Mouse (Mus musculus) heart, postnatal 14 days (tissue): Measurements from ENCODE around the gene Gm9. TPM values are rescaled to one million over a fixed set of nuclear protein-coding genes. Genes with fewer than 3 reads are reported as not detected.
"Not testable (repeated sequence)": the region's sequence is repeated elsewhere in the genome, so short reads cannot be mapped to it uniquely, and the experiment has no call there.

Experiments
- DNase-seq, 2 experiments: peaks; one replicate each; pipeline ENCODE4 v3.0.0; 2021 to 2022
- intact Hi-C: fragments of 180-260 bp; cut with DNase I; formaldehyde crosslinking; loops from one replicate; pipeline ENCODE4 v1.15.1; 2025
- long read RNA-seq, 2 experiments: library from polyadenylated mRNA; stranded (forward); transcript quantifications; one replicate each; pipeline ENCODE4 v2.0.0; 2021
- total RNA-seq, 2 experiments: library from RNA; stranded (reverse); gene quantifications; 2 replicates each; pipeline ENCODE4 v1.2.3; 2021

Gm9 gene
- not detected for total RNA-seq
- long read RNA-seq, experiment 1, result 0 reads
- long read RNA-seq, experiment 2, result 0 reads

GRCm38 (mm10) chrX:37210941-37211340 lies at the start of gene Gm9:
Gm9 (minus strand) TSS chrX:37211041.
- intact Hi-C loops, result no loop called here
- no peak for DNase-seq

- intact Hi-C loops, DNase-seq: not testable (repeated sequence)
Measured at GRCm38 (mm10) chrX:37249619-37250018, 38.8 kb upstream of the Gm9 start, which contains the start of gene Rhox3a. Rhox3a (plus strand) TSS chrX:37249919.

- intact Hi-C loops, result not testable (repeated sequence)
Measured at GRCm38 (mm10) chrX:37244676-37245075, 33.8 kb upstream of the Gm9 start, which contains the start of gene Rhox2a. Rhox2a (plus strand) TSS chrX:37244976.

GRCm38 (mm10) chrX:37222158-37222557 lies 11.3 kb upstream of the Gm9 start, which contains the start of gene Rhox1:
Rhox1 (minus strand) TSS chrX:37222258.
- DNase-seq, intact Hi-C loops: not testable (repeated sequence)

More at GRCm38 (mm10) chrX:37244676-37245075, 33.8 kb upstream of the Gm9 start, which contains the start of gene Rhox2a:
- not testable (repeated sequence) for DNase-seq

- intact Hi-C loops, result no loop called here
- DNase-seq, result no peak
Measured at GRCm38 (mm10) chrX:37198676-37199075, 12.2 kb downstream of the Gm9 start.

- no peak for DNase-seq
- intact Hi-C loops, result no loop called here
Measured at GRCm38 (mm10) chrX:37191744-37192379, 19.0 kb downstream of the Gm9 start.

GRCm38 (mm10) chrX:37191105-37191743 lies 19.6 kb downstream of the Gm9 start, which contains the start of the genes Ndufa1 and Rnf113a1:
Ndufa1 (minus strand) TSS chrX:37191163.
Rnf113a1 (plus strand) TSS chrX:37191245.
- peak; percentile 76 to 81 for DNase-seq
- intact Hi-C loops, result no loop called here

- DNase-seq, result no peak
- intact Hi-C loops, result no loop called here
Measured at GRCm38 (mm10) chrX:37190755-37191104, 20.1 kb downstream of the Gm9 start.

GRCm38 (mm10) chrX:37184401-37184800 lies 26.4 kb downstream of the Gm9 start:
- DNase-seq, intact Hi-C loops: not testable (repeated sequence)

- intact Hi-C loops, result no loop called here
- DNase-seq, result no peak
Measured at GRCm38 (mm10) chrX:37168742-37169141, 42.1 kb downstream of the Gm9 start, which contains the start of gene Akap14. Akap14 (minus strand) TSS chrX:37168842.

GRCm38 (mm10) chrX:37167085-37167484 lies 43.8 kb downstream of the Gm9 start:
- intact Hi-C loops, result no loop called here
- DNase-seq, result peak; percentile 11 to 44

- DNase-seq, result no peak
- intact Hi-C loops, result no loop called here
Measured at GRCm38 (mm10) chrX:37163115-37163514, 47.7 kb downstream of the Gm9 start.

GRCm38 (mm10) chrX:37161169-37161568 lies 49.7 kb downstream of the Gm9 start:
- no peak for DNase-seq
- intact Hi-C loops, result no loop called here

Other genes with a start within 250 kb of the Gm9 start
- 10 to 100 TPM in 1 of 2 experiments, 1 to 10 TPM in 1; 7.8 to 11.4 TPM for gene Sept6, start 219.2 kb downstream of the Gm9 start, total RNA-seq
- not detected for gene Sowahd, start 162.2 kb downstream of the Gm9 start, total RNA-seq
- gene Rpl39, start 125.6 kb downstream of the Gm9 start, total RNA-seq, result 100 to 1,000 TPM; 332 to 382 TPM
- gene Upf3b, start 100.7 kb downstream of the Gm9 start, total RNA-seq, result 10 to 100 TPM in 1 of 2 experiments, 1 to 10 TPM in 1; 6.7 to 10.2 TPM
- 10 to 100 TPM in 1 of 2 experiments, 1 to 10 TPM in 1; 9.3 to 11.2 TPM for gene Nkap, start 84.2 kb downstream of the Gm9 start, total RNA-seq
- not detected for gene Akap14, start 42.2 kb downstream of the Gm9 start, total RNA-seq
- gene Ndufa1, start 19.9 kb downstream of the Gm9 start, total RNA-seq, result 100 to 1,000 TPM; 877 to 921 TPM
- gene Rnf113a1, start 19.8 kb downstream of the Gm9 start, total RNA-seq, result 1 to 10 TPM; 1.9 to 2.1 TPM
- gene Rhox1, start 11.2 kb upstream of the Gm9 start, total RNA-seq, result not detected
- gene Rhox2a, start 33.9 kb upstream of the Gm9 start, total RNA-seq, result not detected
- not detected for gene Rhox3a, start 38.9 kb upstream of the Gm9 start, total RNA-seq
- gene Rhox4a, start 54.3 kb upstream of the Gm9 start, total RNA-seq, result not detected
- not detected for gene Rhox3a2, start 169.0 kb upstream of the Gm9 start, total RNA-seq
- not detected for gene Rhox4a2, start 179.8 kb upstream of the Gm9 start, total RNA-seq
- not detected for gene Rhox2b, start 201.0 kb upstream of the Gm9 start, total RNA-seq
- not detected for gene Rhox4b, start 221.5 kb upstream of the Gm9 start, total RNA-seq
- gene Rhox2c, start 242.6 kb upstream of the Gm9 start, total RNA-seq, result not detected
- not detected for gene Rhox3c, start 247.5 kb upstream of the Gm9 start, total RNA-seq